Mouse (Mus musculus) CH12.LX (cell line): ENCODE data around the gene S100a10. TPM values are rescaled to one million over a fixed set of nuclear protein-coding genes. Genes with fewer than 3 reads are reported as not detected.
A peak's percentile ranks its signal among the peaks of the same experiment; 100 is the strongest.

ENCODE experiments used
- DNase-seq: peaks from one replicate; pipeline ENCODE4 v3.0.0-alpha.2; 2013; ENCODE audit errors: extremely low read depth
- H3K27ac ChIP-seq: 2 replicates; pipeline ENCODE4 v1.5.1; 2012; ENCODE audit warnings: low read depth, mild to moderate bottlenecking, control low read depth, moderate library complexity; ENCODE audit not compliant: insufficient read depth
- H3K27me3 ChIP-seq: replicated peaks from 2 replicates; pipeline ENCODE3; 2012; ENCODE audit warnings: inconsistent platforms
- H3K36me3 ChIP-seq, 2 experiments: replicated peaks in 1 of 2; 2 replicates each; pipeline versions ENCODE3 to v1.6.1; 2012; ENCODE audit warnings: inconsistent platforms in 1 of 2, low read length in 1 of 2, mild to moderate bottlenecking in 1 of 2, mixed read lengths in 1 of 2, moderate library complexity in 1 of 2; ENCODE audit not compliant: control insufficient read depth in 1 of 2, insufficient read depth in 1 of 2
- H3K4me1 ChIP-seq, 2 experiments: 2 replicates each; pipeline ENCODE4 v1.6.1; 2012; ENCODE audit warnings: inconsistent platforms in 1 of 2, moderate library complexity in 1 of 2; ENCODE audit not compliant: insufficient read depth in 2 of 2, control insufficient read depth in 1 of 2
- H3K4me2 ChIP-seq: 2 replicates; pipeline ENCODE4 v1.6.1; 2012; ENCODE audit warnings: low read depth, mild to moderate bottlenecking, control low read depth; ENCODE audit not compliant: poor library complexity, insufficient read depth, severe bottlenecking
- H3K4me3 ChIP-seq, 3 experiments: fragments of 150-350 bp in 1 of 3; sonication (generic) in 1 of 3; replicated peaks in 1 of 3; 2 replicates each; pipeline versions ENCODE3 to v1.5.1; 2011 to 2012; ENCODE audit warnings: low read depth in 2 of 3, low read length in 2 of 3, mild to moderate bottlenecking in 2 of 3, moderate library complexity in 2 of 3, control low read depth in 1 of 3, improper control_type of control experiment in 1 of 3, inconsistent platforms in 1 of 3, mixed read lengths in 1 of 3; ENCODE audit not compliant: poor library complexity in 1 of 3
- H3K79me2 ChIP-seq: replicated peaks from 2 replicates; pipeline ENCODE4 v1.6.1; 2012; ENCODE audit warnings: mild to moderate bottlenecking, moderate library complexity; ENCODE audit not compliant: control insufficient read depth, poor library complexity, insufficient read depth, severe bottlenecking; ENCODE audit errors: extremely low read depth
- H3K9ac ChIP-seq: 2 replicates; pipeline ENCODE4 v1.6.1; 2012; ENCODE audit warnings: low read depth, mild to moderate bottlenecking, control low read depth, moderate library complexity; ENCODE audit not compliant: insufficient read depth
- H3K9me3 ChIP-seq: replicated peaks from 2 replicates; pipeline ENCODE3; 2012; ENCODE audit warnings: low read length, inconsistent platforms, mixed read lengths
- CHD1 ChIP-seq: IDR thresholded peaks from 2 replicates; pipeline ENCODE4 v1.6.1; 2012; ENCODE audit warnings: low read depth, low read length, improper control_type of control experiment, inconsistent platforms
- CTCF ChIP-seq, 2 experiments: IDR thresholded peaks in 1 of 2; conservative IDR thresholded peaks in 1 of 2; 2 replicates each; pipeline ENCODE4 v1.5.1; 2011 to 2012; ENCODE audit warnings: low read depth in 2 of 2, low read length in 2 of 2, improper control_type of control experiment in 1 of 2, inconsistent platforms in 1 of 2, mild to moderate bottlenecking in 1 of 2, moderate library complexity in 1 of 2
- ELF1 ChIP-seq: IDR thresholded peaks from 2 replicates; pipeline ENCODE4 v1.6.1; 2014; ENCODE audit warnings: low read depth, mild to moderate bottlenecking, inconsistent platforms, low read length, improper control_type of control experiment
- EP300 ChIP-seq: IDR thresholded peaks from 2 replicates; pipeline ENCODE4 v1.6.1; 2011; ENCODE audit warnings: low read length, improper control_type of control experiment
- IRF4 ChIP-seq: IDR thresholded peaks from 2 replicates; pipeline ENCODE4 v1.6.1; 2014; ENCODE audit warnings: low read depth, mild to moderate bottlenecking, inconsistent platforms, low read length, improper control_type of control experiment
- JUND ChIP-seq: conservative IDR thresholded peaks from 2 replicates; pipeline ENCODE4 v1.6.1; 2011; ENCODE audit warnings: low read depth, low read length, improper control_type of control experiment
- MAX ChIP-seq: IDR thresholded peaks from 2 replicates; pipeline ENCODE4 v1.6.1; 2011; ENCODE audit warnings: low read length, improper control_type of control experiment
- MAZ ChIP-seq: IDR thresholded peaks from 2 replicates; pipeline ENCODE4 v1.6.1; 2012; ENCODE audit warnings: low read depth, mild to moderate bottlenecking, inconsistent platforms, low read length, improper control_type of control experiment, moderate library complexity
- MXI1 ChIP-seq: IDR thresholded peaks from 2 replicates; pipeline ENCODE4 v1.6.1; 2011; ENCODE audit warnings: mild to moderate bottlenecking, low read depth, low read length, improper control_type of control experiment
- MYC ChIP-seq: IDR thresholded peaks from 2 replicates; pipeline ENCODE4 v1.6.1; 2011; ENCODE audit warnings: low read depth, mild to moderate bottlenecking, improper control_type of control experiment, low read length
- NELFE ChIP-seq: IDR thresholded peaks from 2 replicates; pipeline ENCODE4 v1.6.1; 2011; ENCODE audit warnings: low read depth, low read length, improper control_type of control experiment
- RAD21 ChIP-seq: IDR thresholded peaks from 2 replicates; pipeline ENCODE4 v1.6.1; 2011; ENCODE audit warnings: low read depth, mild to moderate bottlenecking, low read length, improper control_type of control experiment, moderate library complexity
- SMC3 ChIP-seq: IDR thresholded peaks from 2 replicates; pipeline ENCODE4 v1.6.1; 2011; ENCODE audit warnings: low read depth, low read length, improper control_type of control experiment
- ZC3H11A ChIP-seq: IDR thresholded peaks from 2 replicates; pipeline ENCODE4 v1.6.1; 2012; ENCODE audit warnings: low read depth, mild to moderate bottlenecking, inconsistent platforms, low read length, improper control_type of control experiment
- ZKSCAN1 ChIP-seq: IDR thresholded peaks from 2 replicates; pipeline ENCODE4 v1.6.1; 2012; ENCODE audit warnings: low read depth, inconsistent platforms, low read length, improper control_type of control experiment, borderline replicate concordance
- ZNF384 ChIP-seq: IDR thresholded peaks from 2 replicates; pipeline ENCODE4 v1.6.1; 2012; ENCODE audit warnings: low read depth, low read length, improper control_type of control experiment, inconsistent platforms
- dilution Hi-C: fragments of 300-500 bp; cut with MboI; formaldehyde crosslinking; loops from 2 replicates; pipeline ENCODE4 v1.14.3; 2020; ENCODE audit warnings: low sequenced_read_pairs; ENCODE audit not compliant: extremely low pct_unique_long_range_greater_than_20kb, extremely low pct_ligation_motif_present
- in situ Hi-C: fragments of 300-500 bp; cut with MboI; formaldehyde crosslinking; loops from 3 replicates; pipeline ENCODE4 v1.14.3; 2019; ENCODE audit warnings: low sequenced_read_pairs, low pct_ligation_motif_present, low pct_unique_long_range_greater_than_20kb, mixed read lengths
- polyA plus RNA-seq: library from polyadenylated mRNA; unstranded; fragments of >175 nt; gene quantifications from 2 replicates; pipeline ENCODE4 v1.2.1, GENCODE M21; 2012; ENCODE audit warnings: low read depth; ENCODE audit not compliant: insufficient read length
- total RNA-seq, 2 experiments: library from RNA; depleted of rRNA; stranded (reverse); fragments of 300-350 nt in 1 of 2; fragments of >200 nt in 1 of 2; gene quantifications; 2 replicates each; pipeline ENCODE4 v1.2.3; 2012 to 2014

The S100a10 gene
- total and polyA plus RNA-seq, 3 experiments: 213 to 429 (median 352) TPM

- Histone ChIP-seq H3K4me3 (peak overlapping the region in 1 of 3 experiments; percentile 28), H3K9ac (peak overlapping the region; percentile 99; the same call in 1 of the 2 replicates), H3K36me3 (peaks cover 37 to 43% of the 10 kb centered on the region in 2 experiments), H3K79me2 (peaks cover 35% of the 10 kb centered on the region), H3K27me3 (no peaks in the 10 kb centered on the region), H3K4me2 (peak overlapping the region; percentile 44), H3K4me1 (peaks cover 12 to 30% of the 10 kb centered on the region in 2 experiments), H3K9me3 (no peaks in the 10 kb centered on the region), H3K27ac (no peak overlapping the region)
- no peak for DNase-seq
- in situ Hi-C loops (no loop called here), dilution Hi-C loops (no loop called here)
- peak; percentile 77 to 93 for TF ChIP-seq CTCF (conservative IDR thresholded peaks at IDR 0.05 in 1 of 2, IDR thresholded peaks at IDR 0.05 in 1 of 2; ENCODE audit: low read depth in 2 of 2, low read length in 2 of 2)
- TF ChIP-seq MXI1: 0 out of 2 replicates have a peak, but pooled peaks have one; percentile 32
- TF ChIP-seq MAX: peak; percentile 19; the same call in 1 of the 2 replicates
- TF ChIP-seq SMC3: peak; percentile 57
- no peak for TF ChIP-seq EP300
- peak; percentile 33 for TF ChIP-seq RAD21
- TF ChIP-seq ZNF384: no peak
- TF ChIP-seq IRF4: peak; percentile 57; the same call in 1 of the 2 replicates
- TF ChIP-seq JUND: no peak; the same call in 1 of the 2 replicates
- TF ChIP-seq ELF1: no peak
Observed at GRCm38 (mm10) chr3:93522611-93523010, 32.3 kb upstream of the S100a10 start.

- Histone ChIP-seq H3K27ac (no peak overlapping the region), H3K27me3 (no peaks in the 10 kb centered on the region), H3K4me2 (no peak overlapping the region), H3K9ac (no peak overlapping the region), H3K9me3 (no peaks in the 10 kb centered on the region), H3K4me3 (no peak overlapping the region), H3K36me3 (peaks cover 37 to 47% of the 10 kb centered on the region in 2 experiments), H3K4me1 (peaks cover 12 to 25% of the 10 kb centered on the region in 2 experiments), H3K79me2 (peaks cover 16% of the 10 kb centered on the region)
- TF ChIP-seq MXI1: no peak
- no peak for TF ChIP-seq MYC
- no peak for TF ChIP-seq MAZ
- TF ChIP-seq SMC3: no peak
- no peak for TF ChIP-seq NELFE
- TF ChIP-seq ZC3H11A: no peak
- TF ChIP-seq CHD1: no peak
- no peak for TF ChIP-seq ZKSCAN1
- no peak for TF ChIP-seq RAD21
- in situ Hi-C loops (no loop called here), dilution Hi-C loops (no loop called here)
- no peak for DNase-seq
Observed at GRCm38 (mm10) chr3:93527300-93527699, 27.6 kb upstream of the S100a10 start.
